Mouse (Mus musculus) B cell, adult 62 days (primary cell): ENCODE results near the gene Pfkl. TPM values are rescaled to one million over a fixed set of nuclear protein-coding genes. Genes with fewer than 3 reads are reported as not detected.

Experiments used
- total RNA-seq: library from RNA; stranded (reverse); gene quantifications from 4 replicates; pipeline ENCODE4 v1.2.4, GENCODE M21; 2023

Gene Pfkl
- 76.6 to 97.0 TPM (median 84.3 TPM) in 4 replicates for total RNA-seq

DNA sequence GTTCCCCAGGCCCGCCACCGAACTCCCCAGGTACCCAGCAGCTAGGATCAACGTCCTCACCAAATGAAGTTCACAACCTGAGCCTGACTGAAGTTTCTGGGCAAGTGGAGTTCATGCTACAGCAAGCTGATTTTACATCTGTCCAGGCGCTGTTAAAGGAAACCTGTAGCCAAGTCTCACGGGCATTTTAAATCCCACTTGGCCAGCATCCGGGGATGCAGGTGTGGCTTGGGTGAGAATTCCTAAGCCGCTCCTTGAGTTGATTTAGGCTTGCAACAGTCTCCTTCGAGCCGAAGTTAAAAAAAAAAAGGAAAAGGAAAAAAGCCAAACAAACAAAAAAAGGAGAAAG, at the start of gene Pfkl:
Gene Pfkl, minus strand, starts transcription at position 139 of the 349 bp plus-strand sequence.

DNA sequence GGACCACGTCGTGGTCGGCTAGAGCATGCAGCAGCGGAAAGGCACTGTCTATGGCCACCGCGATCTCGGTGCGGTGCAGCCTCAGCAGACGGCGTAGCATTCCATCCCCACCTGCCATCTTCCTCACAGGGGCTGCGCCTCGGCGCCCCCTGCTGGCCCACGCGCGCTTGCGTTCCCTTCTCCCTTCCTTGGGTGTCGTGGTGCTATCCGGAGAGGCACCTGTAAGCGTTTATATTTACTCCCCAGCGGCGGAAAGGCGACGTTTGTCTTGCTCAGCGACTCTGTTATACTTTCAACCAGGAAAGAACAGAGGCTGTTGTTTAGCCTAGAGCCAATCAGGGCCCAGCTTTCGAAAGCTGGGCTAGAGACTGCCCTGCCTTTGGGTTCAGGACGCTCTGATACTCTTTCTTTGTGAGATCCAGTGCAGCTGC, 33.5 kb upstream of the Pfkl start, which contains the start of gene Aire:
Gene Aire, minus strand, starts transcription at position 205 of the 431 bp plus-strand sequence.

DNA sequence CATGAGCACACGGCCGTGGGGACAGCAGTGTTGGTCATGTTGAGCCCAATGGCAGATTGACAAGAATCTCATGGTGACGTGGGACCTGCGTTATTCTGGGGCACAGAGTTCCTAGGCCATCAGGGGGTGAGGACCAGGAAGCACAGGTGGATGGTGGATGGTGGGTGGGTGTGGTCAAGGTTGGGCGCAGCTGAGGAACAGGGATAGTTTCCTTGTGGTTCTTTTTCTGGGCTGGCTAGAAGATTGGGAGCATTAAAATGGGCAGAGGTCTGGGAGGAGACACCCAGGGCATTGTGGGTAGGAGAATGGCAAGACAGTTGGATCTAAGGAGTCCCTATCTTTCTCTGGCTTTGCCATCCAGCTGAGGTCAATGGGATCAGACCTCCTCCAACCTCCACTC, 31.8 kb upstream of the Pfkl start, which contains the start of gene Dnmt3l:
Gene Dnmt3l, plus strand, starts transcription at position 301 of the 400 bp plus-strand sequence.

DNA sequence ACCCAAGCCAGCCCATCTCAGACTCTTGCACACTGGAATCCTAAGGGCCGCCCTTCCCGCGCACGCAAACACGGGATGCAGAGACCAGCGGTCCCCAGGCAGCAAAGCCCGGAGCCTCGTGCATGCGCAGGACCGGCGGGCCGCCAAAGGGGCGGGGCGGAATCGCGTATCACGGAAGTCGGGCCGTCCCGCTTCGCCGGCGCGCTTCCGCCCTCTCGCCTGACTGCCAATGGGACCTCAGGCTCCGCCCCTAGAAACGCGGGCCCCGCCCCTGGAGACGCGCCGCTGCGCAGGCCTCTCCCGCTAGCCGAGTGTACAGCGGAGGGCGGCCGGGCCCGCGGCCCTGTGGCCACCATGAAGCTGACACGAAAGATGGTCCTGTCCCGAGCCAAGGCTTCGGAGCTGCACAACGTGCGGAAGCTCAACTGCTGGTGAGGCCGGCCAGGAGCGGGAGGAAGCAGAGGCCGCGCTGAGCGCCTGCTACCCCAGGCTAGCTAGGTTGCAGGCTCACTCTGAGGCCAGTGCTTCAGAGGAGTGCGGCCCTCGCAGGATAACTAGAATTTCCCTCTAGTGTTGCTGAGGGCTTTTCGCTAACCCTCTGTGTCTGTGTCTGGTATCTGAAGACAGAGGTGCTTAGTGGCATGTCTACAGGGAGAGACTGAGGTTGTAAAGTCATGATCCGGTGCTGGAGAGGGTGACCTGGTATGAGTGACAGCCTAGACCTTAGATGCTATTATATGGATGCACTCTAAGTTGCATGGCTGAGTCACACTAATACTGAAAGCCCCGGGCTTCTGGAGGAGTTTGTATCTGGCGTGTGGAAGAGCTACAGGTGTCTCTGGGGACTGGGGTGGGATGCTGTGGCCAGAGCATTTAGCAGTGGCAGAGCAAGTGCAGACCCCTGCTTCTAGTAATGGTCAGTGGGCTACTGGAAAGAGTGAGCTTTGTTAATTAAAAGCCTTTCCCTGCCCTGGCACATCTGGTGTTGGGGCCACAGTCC, 31.2 kb downstream of the Pfkl start, which contains the start of gene 1810043G02Rik:
Gene 1810043G02Rik, plus strand, starts transcription at position 174 of the 1,000 bp plus-strand sequence.

DNA sequence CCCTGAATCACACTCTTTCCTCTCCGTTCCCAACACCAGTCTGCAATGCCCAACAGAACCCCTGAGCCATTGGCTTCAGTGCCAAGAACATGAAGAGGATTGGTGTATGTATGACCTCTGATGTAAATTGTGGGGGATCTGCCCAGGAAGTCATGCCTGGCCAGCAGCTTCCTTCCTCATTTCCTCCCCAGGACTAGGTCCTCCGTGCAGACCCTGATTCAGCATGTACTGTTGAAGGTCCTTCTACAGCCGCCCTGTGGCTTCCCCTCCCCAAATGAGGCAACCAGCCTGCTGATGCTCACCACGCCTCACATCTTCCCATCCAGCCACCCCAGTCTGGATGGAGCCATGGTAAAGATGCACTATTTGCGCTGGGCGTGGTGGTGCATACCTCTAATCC, 39.4 kb downstream of the Pfkl start, which contains the start of gene Trpm2:
Gene Trpm2, minus strand, starts transcription at position 83 of the 400 bp plus-strand sequence.

Other genes starting within 250 kb of the Pfkl start
- not detected in 4 replicates for gene Gm3238, start 238.8 kb downstream of the Pfkl start, total RNA-seq
- gene Gm7138, start 233.1 kb downstream of the Pfkl start, total RNA-seq = not detected in 4 replicates
- gene Gm3250, start 227.5 kb downstream of the Pfkl start, total RNA-seq = not detected in 4 replicates
- gene Gm7137, start 221.9 kb downstream of the Pfkl start, total RNA-seq = not detected in 4 replicates
- gene Gm9639, start 215.0 kb downstream of the Pfkl start, total RNA-seq = not detected in 4 replicates
- not detected in 4 replicates for gene Gm19668, start 210.9 kb downstream of the Pfkl start, total RNA-seq
- not detected in 4 replicates for gene Gm9507, start 198.2 kb downstream of the Pfkl start, total RNA-seq
- not detected in 4 replicates for gene Gm2696, start 195.4 kb downstream of the Pfkl start, total RNA-seq
- not detected in 4 replicates for gene Krtap10-4, start 183.0 kb downstream of the Pfkl start, total RNA-seq
- not detected in 4 replicates for gene Krtap10-10, start 174.1 kb downstream of the Pfkl start, total RNA-seq
- gene Gm36176, start 163.3 kb downstream of the Pfkl start, total RNA-seq = not detected in 4 replicates
- gene Gm10318, start 157.2 kb downstream of the Pfkl start, total RNA-seq = not detected in 4 replicates
- not detected in 4 replicates for gene Gm3285, start 148.1 kb downstream of the Pfkl start, total RNA-seq
- 0.16 to 0.27 TPM in 2 of 4 replicates, not detected in the others for gene Lrrc3, start 107.5 kb downstream of the Pfkl start, total RNA-seq
- gene Trpm2, start 39.5 kb downstream of the Pfkl start, total RNA-seq = 21.4 to 30.7 TPM (median 24.9 TPM) in 4 replicates
- gene 1810043G02Rik, start 31.6 kb downstream of the Pfkl start, total RNA-seq = 7.4 to 12.6 TPM (median 10.7 TPM) in 4 replicates
- gene Dnmt3l, start 31.9 kb upstream of the Pfkl start, total RNA-seq = not detected in 4 replicates
- 1.3 to 2.2 TPM (median 1.9 TPM) in 4 replicates for gene Aire, start 33.5 kb upstream of the Pfkl start, total RNA-seq
- gene Icosl, start 59.2 kb upstream of the Pfkl start, total RNA-seq = 243 to 274 TPM (median 264 TPM) in 4 replicates
- 40.6 to 45.5 TPM (median 42.5 TPM) in 4 replicates for gene D10Jhu81e, start 159.7 kb upstream of the Pfkl start, total RNA-seq
- 22.3 to 26.5 TPM (median 23.9 TPM) in 4 replicates for gene Pwp2, start 175.1 kb upstream of the Pfkl start, total RNA-seq
- 69.3 to 80.4 TPM (median 72.0 TPM) in 4 replicates for gene Trappc10, start 234.6 kb upstream of the Pfkl start, total RNA-seq